Mouse (Mus musculus): ENCODE results near the gene Ccdc60.

DNA sequence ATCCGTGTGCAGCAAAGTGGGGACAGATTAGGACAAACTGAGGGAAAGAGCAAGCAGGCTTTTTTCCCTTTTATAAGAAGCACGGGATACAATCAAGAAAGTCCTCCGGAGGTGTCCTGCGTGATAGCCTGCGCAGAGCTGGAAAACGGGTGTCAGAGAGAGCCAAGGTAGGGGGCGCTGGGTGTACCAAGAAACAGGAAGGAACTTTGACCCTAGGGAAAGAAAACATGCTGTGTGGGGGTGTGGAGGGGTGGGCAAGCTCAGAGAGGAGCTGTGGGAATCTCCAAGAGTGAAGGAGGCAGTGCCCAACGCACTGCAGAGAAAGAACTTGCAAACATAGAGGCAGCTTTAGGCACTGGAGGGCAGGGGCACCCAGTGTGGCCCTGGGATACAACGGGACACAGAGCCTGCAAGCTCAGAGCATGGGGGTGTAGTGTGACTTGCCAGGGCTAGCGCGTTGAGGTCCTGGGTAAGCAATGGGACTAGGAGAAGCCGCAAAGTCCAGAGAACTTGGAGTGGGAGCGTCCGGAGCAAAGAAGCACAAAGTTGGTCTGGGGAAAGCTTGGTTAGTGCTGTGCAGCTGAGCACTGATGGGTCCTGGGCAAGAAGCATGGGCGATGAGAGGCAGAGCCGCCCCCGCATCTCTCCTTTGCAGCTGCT lies 206.4 kb downstream of the Ccdc60 start:
- no peak for TF ChIP-seq CTCF (conservative IDR thresholded peaks at IDR 0.05; ENCODE audit: insufficient read depth, insufficient read length, low read depth, low read length)
- TF ChIP-seq POLR2A (IDR thresholded peaks at IDR 0.05; ENCODE audit: low read depth, low read length), result no peak

Data from kidney, adult 2 months (tissue).